Mouse (Mus musculus) bone marrow macrophage, adult 2 months (primary cell): ENCODE measurements at regions not wholly inside any gene's neighbourhood (a gene's known extent, or its start where the extent isn't known, plus 50 kb on each side); places are given as distances from the start of the nearest gene placed in this dataset.

ENCODE experiments used
- CTCF ChIP-seq: IDR thresholded peaks from 2 replicates; pipeline ENCODE4 v1.5.1; 2012; ENCODE audit warnings: low read depth, mild to moderate bottlenecking, low read length, moderate library complexity
- POLR2A ChIP-seq: IDR thresholded peaks from 2 replicates; pipeline ENCODE4 v1.6.1; 2012; ENCODE audit warnings: mild to moderate bottlenecking, low read depth, low read length, borderline replicate concordance

GRCm38 (mm10) chrX:11541011-11541410 is 213.4 kb downstream of the H2al1j start:
- TF ChIP-seq CTCF (no peak), POLR2A (no peak)
